ENCODE assay signal across 11 mouse cellular contexts in the genomic region with DNA sequence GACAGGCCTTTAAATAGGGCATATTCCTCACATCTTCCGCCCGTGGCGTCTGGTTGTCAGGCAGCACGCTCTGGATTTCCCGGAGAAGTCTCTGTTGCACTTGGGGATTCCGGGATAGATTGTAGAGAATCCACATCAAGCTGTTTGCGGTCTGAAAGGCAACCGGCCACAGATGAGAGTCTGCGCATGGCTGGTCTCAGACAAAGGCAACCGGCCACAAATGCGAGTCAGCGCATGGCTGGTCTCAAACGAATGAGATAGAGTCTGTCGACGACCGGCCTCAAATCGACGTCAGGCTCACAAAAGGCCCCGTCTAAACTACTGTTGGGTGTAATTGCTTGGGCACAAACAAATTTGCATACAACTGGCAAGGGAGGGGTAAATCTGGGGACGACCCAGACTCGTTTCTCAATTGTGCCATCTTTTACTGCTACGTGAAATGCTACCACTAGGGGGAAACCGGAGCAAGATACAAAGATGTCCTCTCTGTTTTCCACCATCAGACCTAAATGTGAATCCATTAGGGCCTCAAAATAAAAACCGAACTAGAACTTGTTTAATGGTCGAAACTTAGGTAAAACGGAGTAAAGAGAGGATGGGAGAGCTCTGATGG. TPM values are rescaled to one million over a fixed set of nuclear protein-coding genes. Genes with fewer than 3 reads are reported as not detected.
DNase-seq lines count a peak whose midpoint lies in the region; ATAC-seq and TF ChIP-seq lines count a peak whose summit lies in the region.
"Had no signal": no experiment of that assay in that cellular context is flagged by ENCODE, and none has a peak within 500 bp of the region (broad histone marks: within the 10 kb centered on the region; RNA-seq: fewer than 3 reads in every experiment).

No protein-coding gene starts in this region.

- intact Hi-C loops in gastrocnemius, postnatal 14 days (cut with DNase I; ENCODE audit: low total_unique reads): no loop called here

- H3K4me3 ChIP-seq in cortical plate, adult 2 months (ENCODE audit: insufficient read depth, low read length): no peak overlapping the region

- ATAC-seq in megakaryocyte progenitor cell, adult 5-6 weeks (replicated peaks; ENCODE audit: poor library complexity): peak; percentile 76

- no peak overlapping the region for H3K27ac ChIP-seq in cortical plate, adult 2 months (ENCODE audit: insufficient read depth, low read length)

- DNase-seq in cerebellum, postnatal 14 days: peak; percentile 29 to 42
- no peak for DNase-seq in cerebellum, adult 8-10 months
- peak; percentile 45 for DNase-seq in 416B (ENCODE audit: low read depth)
- DNase-seq in T-cell, adult 2 months (ENCODE audit: low spot score): no peak
- no peak for DNase-seq in gastrocnemius, postnatal 14 days
- DNase-seq in ovary, adult 18-20 months (ENCODE audit: low spot score): no peak
- DNase-seq: kidney, postnatal 14 days had no signal

- no peak for TF ChIP-seq POLR2A in cortical plate, adult 2 months (IDR thresholded peaks at IDR 0.05; ENCODE audit: extremely low read depth, insufficient read depth, low read length)

- H3K4me1 ChIP-seq in cortical plate, adult 2 months (ENCODE audit: control insufficient read depth, insufficient read depth, low read length): no peaks in the 10 kb centered on the region

- peak; percentile 20; the same call in 1 of the 2 replicates for TF ChIP-seq CTCF in cortical plate, adult 2 months (IDR thresholded peaks at IDR 0.05; ENCODE audit: extremely low read depth, insufficient read depth, low read length)

RNA-seq across cellular contexts. Expression of a gene that starts 8.2 kb away (rescaled TPM):
- polyA plus RNA-seq in cortical plate, adult 2 months (2012; rRNA removed): 29.4 and 33.2 TPM in 2 replicates
- 56.2 and 65.0 TPM in 2 replicates for total RNA-seq in megakaryocyte progenitor cell, adult 5-6 weeks (2015)
- 78.6 and 104 TPM in 2 replicates for total RNA-seq in megakaryocyte progenitor cell, adult 5-6 weeks (2017)
- total RNA-seq in gastrocnemius, postnatal 14 days (2021): 10 to 100 TPM; 13.3 to 19.1 TPM

RNA-seq across cellular contexts. Expression of a gene that starts 8.9 kb away (rescaled TPM):
- 0.08 and 0.15 TPM in 2 replicates for polyA plus RNA-seq in cortical plate, adult 2 months (2012; rRNA removed)
- not detected in 2 replicates for total RNA-seq in megakaryocyte progenitor cell, adult 5-6 weeks (2015)
- total RNA-seq in megakaryocyte progenitor cell, adult 5-6 weeks (2017): not detected in 2 replicates
- total RNA-seq in gastrocnemius, postnatal 14 days (2021): not detected
- total RNA-seq: G1E had no signal
- polyA plus RNA-seq: embryonic facial prominence, embryonic 14.5 days; G1E had no signal

Comparison
In these comparisons a context has a peak if more than half of its experiments do, and no peak if none do; other contexts are left out.
1. DNase-seq: peak in cerebellum, postnatal 14 days (2 of 2) and 416B (single experiment); none in cerebellum, adult 8-10 months (single experiment), T-cell, adult 2 months (single experiment), gastrocnemius, postnatal 14 days (single experiment) and ovary, adult 18-20 months (single experiment).